Mouse (Mus musculus) neural tube, embryonic 14.5 days (tissue): ENCODE results near the gene Lhx1. TPM values are rescaled to one million over a fixed set of nuclear protein-coding genes. Genes with fewer than 3 reads are reported as not detected.

Experiments used
- ATAC-seq: fragments of 200-750 bp; cut with Nextera tagmentation; 2 replicates; pipeline ENCODE4 v1.8.0; 2017; ENCODE audit warnings: low read depth, mild to moderate bottlenecking, moderate TSS enrichment, moderate library complexity
- H3K27ac ChIP-seq: fragments of 300-500 bp; sonication (generic); 2 replicates; pipeline ENCODE4 v1.5.1; 2014; ENCODE audit warnings: low read depth, mild to moderate bottlenecking, control low read depth, low read length, moderate library complexity, mixed read lengths
- H3K27me3 ChIP-seq: fragments of 300-500 bp; sonication (generic); 2 replicates; pipeline ENCODE4 v1.6.1; 2014; ENCODE audit warnings: low read length; ENCODE audit not compliant: control insufficient read depth, insufficient read depth
- H3K36me3 ChIP-seq: fragments of 300-500 bp; sonication (generic); 2 replicates; pipeline ENCODE4 v1.6.1; 2014; ENCODE audit warnings: low read length, mixed read lengths; ENCODE audit not compliant: control insufficient read depth, insufficient read depth
- H3K4me1 ChIP-seq: fragments of 300-500 bp; sonication (generic); 2 replicates; pipeline ENCODE4 v1.6.1; 2014; ENCODE audit warnings: low read length; ENCODE audit not compliant: control insufficient read depth, insufficient read depth
- H3K4me2 ChIP-seq: fragments of 300-500 bp; sonication (generic); 2 replicates; pipeline ENCODE4 v1.6.1; 2014; ENCODE audit warnings: mild to moderate bottlenecking, low read depth, low read length, control low read depth
- H3K4me3 ChIP-seq: fragments of 300-500 bp; sonication (generic); 2 replicates; pipeline ENCODE4 v1.5.1; 2014; ENCODE audit warnings: low read depth, low read length, control low read depth, mixed read lengths
- H3K9ac ChIP-seq: fragments of 300-500 bp; sonication (generic); replicated peaks from 2 replicates; pipeline ENCODE4 v1.6.1; 2014; ENCODE audit warnings: low read depth, mild to moderate bottlenecking, control low read depth, low read length, mixed read lengths
- H3K9me3 ChIP-seq: fragments of 300-500 bp; sonication (generic); 2 replicates; pipeline ENCODE4 v1.6.1; 2016; ENCODE audit warnings: low read length; ENCODE audit not compliant: control insufficient read depth
- WGBS: fragments of 180-500 bp; shearing (Covaris S2); extraction: QIAGEN DNeasy Blood & Tissue Kit; methylation state at CpG from one replicate; pipeline ENCODE4 v1.1.7; 2014; 5-methylcytosine and 5-hydroxymethylcytosine counted together
- polyA plus RNA-seq: library from polyadenylated mRNA; unstranded; fragments of >200 nt; fragmentation: Nextera tagmentation; extraction: Ambion mirVana; gene quantifications from 2 replicates; pipeline ENCODE4 v1.2.1, GENCODE M21; 2014

Gene Lhx1
- polyA plus RNA-seq, 1 experiment from 2014 or later = 48.0 TPM

GRCm38 (mm10) chr11:84516501-84517240 lies 8.7 kb downstream of the Lhx1 start:
- Histone ChIP-seq H3K9ac (peak overlapping the region; percentile 63), H3K27me3 (peaks cover 27% of the 10 kb centered on the region), H3K4me2 (peak overlapping the region; percentile 93), H3K4me3 (peak overlapping the region; percentile 26), H3K9me3 (no peaks in the 10 kb centered on the region), H3K27ac (peak overlapping the region; percentile 91), H3K36me3 (no peaks in the 10 kb centered on the region), H3K4me1 (peaks cover 14% of the 10 kb centered on the region; the same call in 1 of the 2 replicates)
- no peak for ATAC-seq
- 7% methylated on average over 14 of the region's 14 CpGs for WGBS

GRCm38 (mm10) chr11:84513171-84514116 lies 11.9 kb downstream of the Lhx1 start, which contains the start of gene Aatf:
Gene Aatf (minus strand): TSS chr11:84513522.
- H3K4me3 ChIP-seq = peak within 1 kb of the TSS; percentile 75
- peaks cover 14% of the 10 kb centered on the region; the same call in 1 of the 2 replicates for H3K4me1 ChIP-seq
- H3K36me3 ChIP-seq = peaks cover 7% of the 10 kb centered on the region; the same call in 1 of the 2 replicates
- WGBS = under 1% methylated on average over 79 of the region's 80 CpGs
- no peaks in the 10 kb centered on the region for H3K9me3 ChIP-seq
- peak within 1 kb of the TSS; percentile 70 for H3K9ac ChIP-seq
- H3K27ac ChIP-seq = peak within 1 kb of the TSS; percentile 91
- peak within 1 kb of the TSS; percentile 93 for H3K4me2 ChIP-seq
- peak; percentile 97 for ATAC-seq
- H3K27me3 ChIP-seq = peaks cover 13% of the 10 kb centered on the region

- Histone ChIP-seq H3K4me1 (peaks cover 14% of the 10 kb centered on the region; the same call in 1 of the 2 replicates), H3K36me3 (peaks cover 7% of the 10 kb centered on the region; the same call in 1 of the 2 replicates), H3K9ac (no peak overlapping the region; the same call in 1 of the 2 replicates), H3K27ac (no peak overlapping the region), H3K4me2 (peak overlapping the region; percentile 93; the same call in 1 of the 2 replicates), H3K27me3 (peaks cover 5% of the 10 kb centered on the region; the same call in 1 of the 2 replicates), H3K9me3 (no peaks in the 10 kb centered on the region), H3K4me3 (no peak overlapping the region)
- WGBS = 92% methylated on average over 1 of the region's 1 CpGs
- no peak for ATAC-seq
Observed at GRCm38 (mm10) chr11:84512031-84512430, 13.3 kb downstream of the Lhx1 start.

GRCm38 (mm10) chr11:84504296-84504695 lies 21.0 kb downstream of the Lhx1 start:
- no peak overlapping the region for H3K4me2 ChIP-seq
- H3K9ac ChIP-seq = no peak overlapping the region
- no peak overlapping the region for H3K27ac ChIP-seq
- no peaks in the 10 kb centered on the region for H3K27me3 ChIP-seq
- H3K36me3 ChIP-seq = no peaks in the 10 kb centered on the region; the same call in 1 of the 2 replicates
- H3K4me3 ChIP-seq = no peak overlapping the region
- no peaks in the 10 kb centered on the region for H3K9me3 ChIP-seq
- 97% methylated on average over 1 of the region's 1 CpGs for WGBS
- H3K4me1 ChIP-seq = no peaks in the 10 kb centered on the region
- no peak for ATAC-seq

- H3K4me1 ChIP-seq = peaks cover 7% of the 10 kb centered on the region
- H3K36me3 ChIP-seq = no peaks in the 10 kb centered on the region
- no peak overlapping the region for H3K4me2 ChIP-seq
- 71% methylated on average over 2 of the region's 2 CpGs for WGBS
- no peak for ATAC-seq
- H3K27ac ChIP-seq = no peak overlapping the region
- no peak overlapping the region for H3K9ac ChIP-seq
- no peaks in the 10 kb centered on the region for H3K27me3 ChIP-seq
- H3K4me3 ChIP-seq = no peak overlapping the region
- no peaks in the 10 kb centered on the region for H3K9me3 ChIP-seq
Observed at GRCm38 (mm10) chr11:84497944-84498343, 27.4 kb downstream of the Lhx1 start.

- Histone ChIP-seq H3K27me3 (no peaks in the 10 kb centered on the region), H3K4me1 (peaks cover 7% of the 10 kb centered on the region), H3K27ac (peak overlapping the region; percentile 52; the same call in 1 of the 2 replicates), H3K4me2 (no peak overlapping the region), H3K4me3 (no peak overlapping the region), H3K9ac (no peak overlapping the region), H3K36me3 (no peaks in the 10 kb centered on the region), H3K9me3 (no peaks in the 10 kb centered on the region)
- no peak for ATAC-seq
Observed at GRCm38 (mm10) chr11:84496901-84497300, 28.4 kb downstream of the Lhx1 start.

- Histone ChIP-seq H3K27me3 (no peaks in the 10 kb centered on the region), H3K4me3 (no peak overlapping the region), H3K36me3 (no peaks in the 10 kb centered on the region; the same call in 1 of the 2 replicates), H3K9me3 (no peaks in the 10 kb centered on the region), H3K4me2 (no peak overlapping the region), H3K9ac (no peak overlapping the region), H3K4me1 (peaks cover 7% of the 10 kb centered on the region), H3K27ac (peak overlapping the region; percentile 23; the same call in 1 of the 2 replicates)
- 28% methylated on average over 4 of the region's 4 CpGs for WGBS
- no peak for ATAC-seq
Observed at GRCm38 (mm10) chr11:84495774-84496173, 29.6 kb downstream of the Lhx1 start.

- 28% methylated on average over 7 of the region's 7 CpGs for WGBS
- no peak overlapping the region for H3K4me2 ChIP-seq
- ATAC-seq = no peak
Observed at GRCm38 (mm10) chr11:84481661-84482060, 43.7 kb downstream of the Lhx1 start.

More at GRCm38 (mm10) chr11:84481661-84482060, 43.7 kb downstream of the Lhx1 start:
- H3K4me3 ChIP-seq = no peak overlapping the region
- H3K27me3 ChIP-seq = no peaks in the 10 kb centered on the region
- H3K9ac ChIP-seq = no peak overlapping the region
- H3K36me3 ChIP-seq = no peaks in the 10 kb centered on the region
- H3K9me3 ChIP-seq = no peaks in the 10 kb centered on the region
- H3K27ac ChIP-seq = no peak overlapping the region; the same call in 1 of the 2 replicates
- peaks cover 4% of the 10 kb centered on the region; the same call in 1 of the 2 replicates for H3K4me1 ChIP-seq
